Mouse (Mus musculus): ENCODE results near the gene Mthfd1l. TPM values are rescaled to one million over a fixed set of nuclear protein-coding genes. Genes with fewer than 3 reads are reported as not detected.

The Mthfd1l gene
- 36.5 TPM in 2 replicates for polyA plus RNA-seq (2016; fragmentation: Nextera tagmentation; extraction: Ambion mirVana)

GRCm38 (mm10) chr10:3972981-3973588 is at the start of gene Mthfd1l:
Gene Mthfd1l, plus strand, starts transcription at chr10:3973118.
- Histone ChIP-seq H3K36me3 (peaks cover 15% of the 10 kb centered on the region), H3K4me3 (peak within 1 kb of the TSS; percentile 77), H3K27ac (peak within 1 kb of the TSS; percentile 95), H3K9me3 (replicated peaks) (no peaks in the 10 kb centered on the region), H3K27me3 (replicated peaks) (no peaks in the 10 kb centered on the region), H3K4me2 (peak within 1 kb of the TSS; percentile 97), H3K4me1 (peaks cover 61% of the 10 kb centered on the region), H3K9ac (peak within 1 kb of the TSS; percentile 89)
- under 1% methylated on average over 40 of the region's 40 CpGs for WGBS (ENCODE audit: insufficient replicate concordance)
- ATAC-seq = peak; percentile 76

GRCm38 (mm10) chr10:3928008-3928545 is 44.8 kb upstream of the Mthfd1l start:
- no peaks in the 10 kb centered on the region for H3K9me3 ChIP-seq (replicated peaks)
- H3K27ac ChIP-seq = no peak overlapping the region
- no peak for ATAC-seq
- H3K36me3 ChIP-seq = no peaks in the 10 kb centered on the region
- H3K27me3 ChIP-seq (replicated peaks) = no peaks in the 10 kb centered on the region
- H3K9ac ChIP-seq = no peak overlapping the region
- H3K4me2 ChIP-seq = no peak overlapping the region
- H3K4me3 ChIP-seq = no peak overlapping the region
- H3K4me1 ChIP-seq = no peaks in the 10 kb centered on the region
- WGBS (ENCODE audit: insufficient replicate concordance) = 55% methylated on average over 4 of the region's 4 CpGs

- Histone ChIP-seq H3K36me3 (no peaks in the 10 kb centered on the region), H3K27me3 (replicated peaks) (no peaks in the 10 kb centered on the region), H3K9me3 (replicated peaks) (no peaks in the 10 kb centered on the region), H3K27ac (no peak overlapping the region), H3K4me3 (no peak overlapping the region), H3K9ac (no peak overlapping the region), H3K4me2 (no peak overlapping the region), H3K4me1 (no peaks in the 10 kb centered on the region)
- no peak for ATAC-seq
Measured at GRCm38 (mm10) chr10:3931831-3932230, 41.1 kb upstream of the Mthfd1l start.

DNA sequence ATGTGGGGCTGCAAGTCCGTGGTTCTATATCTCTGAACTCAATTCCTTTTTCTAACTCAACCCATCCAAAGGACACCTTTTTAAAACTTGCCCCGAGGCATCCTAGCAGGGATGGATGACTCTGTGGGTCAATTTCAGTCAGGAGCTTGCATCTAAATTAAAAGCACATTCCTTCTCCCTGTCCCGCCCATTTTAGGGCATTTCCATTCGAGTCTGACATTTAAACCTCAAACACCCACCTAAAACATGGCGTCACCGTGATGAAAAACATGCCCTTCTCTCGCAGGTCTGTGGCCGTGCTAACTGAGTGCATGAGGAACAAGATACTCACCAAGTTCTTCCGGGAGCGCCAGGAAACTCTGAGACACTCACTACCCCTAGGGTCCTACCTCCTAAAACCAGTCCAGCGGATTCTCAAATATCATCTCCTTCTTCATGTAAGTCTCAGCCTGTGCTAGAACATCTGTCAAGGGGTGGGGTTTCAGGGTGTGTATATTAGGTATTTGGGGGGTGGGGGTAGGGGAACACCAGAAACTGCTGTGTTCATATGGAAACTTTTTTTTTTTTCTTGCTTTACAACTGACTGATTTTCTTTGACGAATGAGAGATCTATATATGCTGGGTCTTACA is 39.5 kb upstream of the Mthfd1l start:
- no peak overlapping the region for H3K9ac ChIP-seq
- no peaks in the 10 kb centered on the region for H3K9me3 ChIP-seq (replicated peaks)
- no peaks in the 10 kb centered on the region for H3K36me3 ChIP-seq
- 60% methylated on average over 12 of the region's 12 CpGs for WGBS (ENCODE audit: insufficient replicate concordance)
- H3K4me2 ChIP-seq = no peak overlapping the region
- no peak overlapping the region for H3K4me3 ChIP-seq
- H3K27me3 ChIP-seq (replicated peaks) = no peaks in the 10 kb centered on the region
- no peak overlapping the region for H3K27ac ChIP-seq
- no peaks in the 10 kb centered on the region for H3K4me1 ChIP-seq
- ATAC-seq = no peak

DNA sequence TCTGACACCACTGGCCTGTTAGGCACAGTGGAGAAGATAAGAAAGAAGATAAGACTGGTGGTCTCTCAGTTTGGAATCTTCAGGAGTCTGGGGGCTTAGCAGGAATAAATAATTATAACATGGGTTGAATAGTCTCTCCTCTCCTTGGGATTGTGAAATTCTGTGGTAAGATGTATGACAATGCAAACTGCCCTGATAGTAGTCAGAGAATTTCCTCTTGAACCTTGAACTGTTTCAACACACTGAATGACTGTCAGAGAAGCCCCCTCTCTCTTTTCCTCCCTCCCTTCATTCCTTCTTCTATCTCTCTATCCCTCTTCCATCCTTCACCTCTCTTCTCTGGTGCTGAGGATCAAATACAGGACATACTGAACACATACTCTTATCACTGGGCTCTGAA is 36.1 kb upstream of the Mthfd1l start:
- H3K4me3 ChIP-seq = no peak overlapping the region
- H3K4me1 ChIP-seq = no peaks in the 10 kb centered on the region
- H3K4me2 ChIP-seq = no peak overlapping the region
- H3K9ac ChIP-seq = no peak overlapping the region
- no peaks in the 10 kb centered on the region for H3K9me3 ChIP-seq (replicated peaks)
- ATAC-seq = no peak
- H3K27me3 ChIP-seq (replicated peaks) = no peaks in the 10 kb centered on the region
- H3K36me3 ChIP-seq = no peaks in the 10 kb centered on the region
- H3K27ac ChIP-seq = no peak overlapping the region

- Histone ChIP-seq H3K9me3 (replicated peaks) (no peaks in the 10 kb centered on the region), H3K4me1 (no peaks in the 10 kb centered on the region), H3K9ac (no peak overlapping the region), H3K4me3 (no peak overlapping the region), H3K27me3 (replicated peaks) (no peaks in the 10 kb centered on the region), H3K27ac (no peak overlapping the region), H3K4me2 (no peak overlapping the region), H3K36me3 (no peaks in the 10 kb centered on the region)
- 69% methylated on average over 11 of the region's 11 CpGs for WGBS (ENCODE audit: insufficient replicate concordance)
- ATAC-seq = no peak
Measured at GRCm38 (mm10) chr10:3939895-3940595, 32.9 kb upstream of the Mthfd1l start.

- 64% methylated on average over 6 of the region's 6 CpGs for WGBS (ENCODE audit: insufficient replicate concordance)
- no peaks in the 10 kb centered on the region for H3K9me3 ChIP-seq (replicated peaks)
- no peaks in the 10 kb centered on the region for H3K4me1 ChIP-seq
- no peak for ATAC-seq
- no peaks in the 10 kb centered on the region for H3K27me3 ChIP-seq (replicated peaks)
- no peak overlapping the region for H3K27ac ChIP-seq
- no peak overlapping the region for H3K4me2 ChIP-seq
- H3K36me3 ChIP-seq = no peaks in the 10 kb centered on the region
- H3K4me3 ChIP-seq = no peak overlapping the region
- H3K9ac ChIP-seq = no peak overlapping the region
Measured at GRCm38 (mm10) chr10:3940596-3940975, 32.3 kb upstream of the Mthfd1l start.

GRCm38 (mm10) chr10:3941054-3941757 is 31.7 kb upstream of the Mthfd1l start:
- no peak overlapping the region for H3K27ac ChIP-seq

GRCm38 (mm10) chr10:3942289-3942688 is 30.6 kb upstream of the Mthfd1l start:
- Histone ChIP-seq H3K9me3 (replicated peaks) (no peaks in the 10 kb centered on the region), H3K4me3 (no peak overlapping the region), H3K4me1 (no peaks in the 10 kb centered on the region), H3K4me2 (no peak overlapping the region), H3K36me3 (no peaks in the 10 kb centered on the region), H3K9ac (no peak overlapping the region), H3K27me3 (replicated peaks) (no peaks in the 10 kb centered on the region), H3K27ac (no peak overlapping the region)
- 43% methylated on average over 6 of the region's 6 CpGs for WGBS (ENCODE audit: insufficient replicate concordance)
- ATAC-seq = no peak

More at GRCm38 (mm10) chr10:3941054-3941757, 31.7 kb upstream of the Mthfd1l start:
- Histone ChIP-seq H3K36me3 (no peaks in the 10 kb centered on the region), H3K4me2 (no peak overlapping the region), H3K27me3 (replicated peaks) (no peaks in the 10 kb centered on the region), H3K4me1 (no peaks in the 10 kb centered on the region), H3K9me3 (replicated peaks) (no peaks in the 10 kb centered on the region), H3K9ac (no peak overlapping the region), H3K4me3 (no peak overlapping the region)
- no peak for ATAC-seq
- 40% methylated on average over 11 of the region's 11 CpGs for WGBS (ENCODE audit: insufficient replicate concordance)

- H3K4me2 ChIP-seq = no peak overlapping the region
- no peak overlapping the region for H3K9ac ChIP-seq
- 24% methylated on average over 10 of the region's 10 CpGs for WGBS (ENCODE audit: insufficient replicate concordance)
- no peaks in the 10 kb centered on the region for H3K36me3 ChIP-seq
- no peaks in the 10 kb centered on the region for H3K4me1 ChIP-seq
- H3K27me3 ChIP-seq (replicated peaks) = no peaks in the 10 kb centered on the region
- H3K4me3 ChIP-seq = no peak overlapping the region
- ATAC-seq = no peak
- H3K27ac ChIP-seq = no peak overlapping the region
- no peaks in the 10 kb centered on the region for H3K9me3 ChIP-seq (replicated peaks)
Measured at GRCm38 (mm10) chr10:3943492-3944395, 29.2 kb upstream of the Mthfd1l start.

GRCm38 (mm10) chr10:3946871-3947270 is 26.0 kb upstream of the Mthfd1l start:
- Histone ChIP-seq H3K4me2 (no peak overlapping the region), H3K9me3 (replicated peaks) (no peaks in the 10 kb centered on the region), H3K4me1 (no peaks in the 10 kb centered on the region), H3K27me3 (replicated peaks) (no peaks in the 10 kb centered on the region), H3K27ac (no peak overlapping the region), H3K9ac (no peak overlapping the region), H3K36me3 (no peaks in the 10 kb centered on the region), H3K4me3 (no peak overlapping the region)
- ATAC-seq = no peak
- WGBS (ENCODE audit: insufficient replicate concordance) = 80% methylated on average over 17 of the region's 17 CpGs

Measured in liver, embryonic 12.5 days (tissue).